Mouse (Mus musculus) lung, adult 18-20 months (tissue): ENCODE measurements around the gene 4930572O03Rik.
A peak's percentile ranks its signal among the peaks of the same experiment; 100 is the strongest.
"Not testable (repeated sequence)": the region's sequence is repeated elsewhere in the genome, so short reads cannot be mapped to it uniquely, and the experiment has no call there.

Source experiments
- DNase-seq, 2 experiments: peaks; one replicate each; pipeline ENCODE4 v3.0.0; 2022; ENCODE audit warnings: mixed read lengths in 2 of 2

Gene 4930572O03Rik

GRCm38 (mm10) chr5:15616195-15616594, 40.7 kb downstream of the 4930572O03Rik start:
- not testable (repeated sequence) for DNase-seq

- DNase-seq: not testable (repeated sequence)
Observed at GRCm38 (mm10) chr5:15610695-15611094, 46.2 kb downstream of the 4930572O03Rik start.

DNA sequence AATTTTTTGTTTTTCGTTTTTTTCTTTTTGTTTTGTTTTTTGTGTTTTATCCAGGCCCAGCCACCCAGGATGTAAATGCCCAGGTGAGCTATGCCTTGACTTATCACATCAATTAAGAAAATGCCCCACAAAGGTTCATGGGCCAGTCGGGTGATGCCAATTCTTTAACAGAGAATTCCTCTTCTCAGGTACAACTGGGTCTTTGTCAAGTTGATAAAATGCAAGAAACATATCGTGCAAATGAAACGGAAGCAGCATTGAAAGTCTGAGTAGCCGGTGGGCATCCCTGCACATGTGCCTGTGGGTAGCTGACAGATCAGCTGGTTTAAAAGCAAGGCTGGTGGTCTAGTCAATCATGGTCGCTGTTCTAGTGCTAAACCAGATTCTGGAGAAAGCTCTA, 50.2 kb downstream of the 4930572O03Rik start:
- DNase-seq: peak in 1 of 2 experiments; percentile 8

GRCm38 (mm10) chr5:15603585-15603984, 53.3 kb downstream of the 4930572O03Rik start:
- DNase-seq: not testable (repeated sequence)

DNA sequence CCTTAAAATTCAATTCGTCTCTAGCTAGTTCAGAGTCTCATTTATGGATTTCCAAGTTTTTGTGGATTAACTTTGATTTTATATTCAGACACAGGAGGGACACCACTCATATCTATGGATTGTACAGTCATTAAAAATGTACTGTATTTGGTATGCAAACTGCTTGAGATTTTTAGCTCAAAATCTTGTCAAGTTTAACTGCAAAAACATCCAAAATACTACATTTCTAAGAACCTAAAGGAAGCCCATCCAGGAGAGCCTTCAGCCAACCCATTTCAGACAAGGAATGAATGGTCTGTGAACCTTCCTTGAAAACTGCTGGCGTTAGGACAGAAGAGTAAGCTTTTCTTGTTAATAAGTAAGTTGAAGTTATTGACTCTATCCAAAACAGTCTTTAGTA, 53.9 kb downstream of the 4930572O03Rik start:
- not testable (repeated sequence) for DNase-seq

- not testable (repeated sequence) for DNase-seq
Observed at GRCm38 (mm10) chr5:15602424-15602947, 54.4 kb downstream of the 4930572O03Rik start.
